Mouse (Mus musculus) neural tube, embryonic 14.5 days (tissue): ENCODE results near the gene Glis3. TPM values are rescaled to one million over a fixed set of nuclear protein-coding genes. Genes with fewer than 3 reads are reported as not detected.

Source experiments
- ATAC-seq: fragments of 200-750 bp; cut with Nextera tagmentation; 2 replicates; pipeline ENCODE4 v1.8.0; 2017; ENCODE audit warnings: low read depth, mild to moderate bottlenecking, moderate TSS enrichment, moderate library complexity
- H3K27ac ChIP-seq: fragments of 300-500 bp; sonication (generic); 2 replicates; pipeline ENCODE4 v1.5.1; 2014; ENCODE audit warnings: low read depth, mild to moderate bottlenecking, control low read depth, low read length, moderate library complexity, mixed read lengths
- H3K27me3 ChIP-seq: fragments of 300-500 bp; sonication (generic); 2 replicates; pipeline ENCODE4 v1.6.1; 2014; ENCODE audit warnings: low read length; ENCODE audit not compliant: control insufficient read depth, insufficient read depth
- H3K36me3 ChIP-seq: fragments of 300-500 bp; sonication (generic); 2 replicates; pipeline ENCODE4 v1.6.1; 2014; ENCODE audit warnings: low read length, mixed read lengths; ENCODE audit not compliant: control insufficient read depth, insufficient read depth
- H3K4me1 ChIP-seq: fragments of 300-500 bp; sonication (generic); 2 replicates; pipeline ENCODE4 v1.6.1; 2014; ENCODE audit warnings: low read length; ENCODE audit not compliant: control insufficient read depth, insufficient read depth
- H3K4me2 ChIP-seq: fragments of 300-500 bp; sonication (generic); 2 replicates; pipeline ENCODE4 v1.6.1; 2014; ENCODE audit warnings: mild to moderate bottlenecking, low read depth, low read length, control low read depth
- H3K4me3 ChIP-seq: fragments of 300-500 bp; sonication (generic); 2 replicates; pipeline ENCODE4 v1.5.1; 2014; ENCODE audit warnings: low read depth, low read length, control low read depth, mixed read lengths
- H3K9ac ChIP-seq: fragments of 300-500 bp; sonication (generic); replicated peaks from 2 replicates; pipeline ENCODE4 v1.6.1; 2014; ENCODE audit warnings: low read depth, mild to moderate bottlenecking, control low read depth, low read length, mixed read lengths
- H3K9me3 ChIP-seq: fragments of 300-500 bp; sonication (generic); 2 replicates; pipeline ENCODE4 v1.6.1; 2016; ENCODE audit warnings: low read length; ENCODE audit not compliant: control insufficient read depth
- WGBS: fragments of 180-500 bp; shearing (Covaris S2); extraction: QIAGEN DNeasy Blood & Tissue Kit; methylation state at CpG from one replicate; pipeline ENCODE4 v1.1.7; 2014; 5-methylcytosine and 5-hydroxymethylcytosine counted together
- polyA plus RNA-seq: library from polyadenylated mRNA; unstranded; fragments of >200 nt; fragmentation: Nextera tagmentation; extraction: Ambion mirVana; gene quantifications from 2 replicates; pipeline ENCODE4 v1.2.1, GENCODE M21; 2014

Glis3 gene
- polyA plus RNA-seq, 1 experiment from 2014 or later: 2.7 TPM

DNA sequence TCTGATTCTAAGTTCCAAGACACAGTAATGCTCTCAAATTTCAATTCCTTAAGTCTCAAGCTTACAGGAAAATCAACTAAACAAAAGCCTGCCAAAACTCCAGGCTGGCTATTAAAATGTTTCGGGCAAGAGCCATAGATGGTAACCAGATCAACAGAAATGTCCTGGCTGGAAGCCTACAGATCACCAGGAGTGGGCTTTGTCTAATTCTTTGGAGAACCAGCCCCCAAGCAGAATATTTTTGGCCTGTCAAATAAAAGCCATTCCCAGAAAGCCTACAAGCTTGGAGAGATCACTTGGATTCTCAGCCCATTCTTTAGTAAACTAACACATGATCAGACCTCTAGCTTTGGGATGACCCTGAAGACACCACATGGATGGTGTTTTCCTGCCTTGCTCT, 303.5 kb downstream of the Glis3 start:
- no peaks in the 10 kb centered on the region for H3K27me3 ChIP-seq
- ATAC-seq: no peak
- no peaks in the 10 kb centered on the region for H3K36me3 ChIP-seq
- 87% methylated on average over 1 of the region's 1 CpGs for WGBS
- H3K27ac ChIP-seq: no peak overlapping the region
- no peak overlapping the region for H3K9ac ChIP-seq
- no peaks in the 10 kb centered on the region for H3K4me1 ChIP-seq
- H3K4me2 ChIP-seq: no peak overlapping the region
- H3K4me3 ChIP-seq: no peak overlapping the region
- no peaks in the 10 kb centered on the region for H3K9me3 ChIP-seq

GRCm38 (mm10) chr19:28375746-28376145, 304.1 kb downstream of the Glis3 start:
- Histone ChIP-seq H3K27ac (no peak overlapping the region), H3K9me3 (no peaks in the 10 kb centered on the region), H3K4me2 (no peak overlapping the region), H3K4me3 (no peak overlapping the region), H3K36me3 (no peaks in the 10 kb centered on the region), H3K4me1 (no peaks in the 10 kb centered on the region), H3K9ac (no peak overlapping the region), H3K27me3 (no peaks in the 10 kb centered on the region)
- WGBS: 99% methylated on average over 2 of the region's 2 CpGs
- no peak for ATAC-seq

DNA sequence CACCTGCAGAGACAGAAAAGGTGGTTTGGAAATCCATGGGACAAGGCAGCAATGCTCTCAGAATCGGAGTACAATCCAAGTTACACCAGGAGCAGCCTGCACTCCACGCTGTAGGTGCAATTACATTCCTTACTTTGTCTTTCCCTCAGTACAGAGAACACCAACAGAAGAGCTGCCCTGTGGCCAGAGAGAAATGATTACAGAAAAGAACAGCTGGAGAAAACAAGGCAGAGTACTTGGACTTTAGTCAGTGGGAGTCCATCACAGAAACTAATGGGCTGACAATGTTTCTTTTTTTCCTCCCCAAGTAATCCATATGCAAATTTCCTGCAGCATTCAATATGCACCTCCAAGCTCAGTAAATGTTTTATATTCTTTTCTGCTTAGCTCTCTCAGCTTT, 305.4 kb downstream of the Glis3 start:
- H3K27ac ChIP-seq: no peak overlapping the region
- no peak for ATAC-seq
- H3K4me1 ChIP-seq: no peaks in the 10 kb centered on the region
- no peaks in the 10 kb centered on the region for H3K27me3 ChIP-seq
- H3K9ac ChIP-seq: no peak overlapping the region
- H3K4me3 ChIP-seq: no peak overlapping the region
- no peak overlapping the region for H3K4me2 ChIP-seq
- H3K9me3 ChIP-seq: no peaks in the 10 kb centered on the region
- H3K36me3 ChIP-seq: no peaks in the 10 kb centered on the region
- WGBS: 30% methylated on average over 2 of the region's 2 CpGs

DNA sequence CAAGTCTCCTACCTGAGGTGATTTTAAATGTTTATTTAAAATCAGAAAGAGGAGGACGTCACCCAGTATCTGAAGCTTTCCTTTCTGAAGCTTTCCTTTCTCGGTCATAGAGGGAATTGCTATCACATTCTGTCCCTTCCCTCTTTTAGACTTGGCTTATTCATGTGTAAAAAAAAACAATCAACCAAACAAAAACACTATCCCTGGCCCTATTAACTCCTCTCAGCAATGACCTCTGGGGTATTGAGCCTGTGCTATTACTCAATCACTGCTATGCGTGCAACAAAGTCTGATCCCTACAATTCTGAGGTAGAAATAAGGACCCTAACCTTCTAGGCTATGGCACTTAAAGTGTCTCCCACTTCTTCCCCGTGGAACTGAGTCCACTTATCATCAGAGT, 311.7 kb downstream of the Glis3 start:
- H3K27me3 ChIP-seq: no peaks in the 10 kb centered on the region
- H3K9ac ChIP-seq: no peak overlapping the region
- H3K4me2 ChIP-seq: no peak overlapping the region
- no peaks in the 10 kb centered on the region for H3K36me3 ChIP-seq
- H3K4me1 ChIP-seq: no peaks in the 10 kb centered on the region
- H3K9me3 ChIP-seq: no peaks in the 10 kb centered on the region
- H3K4me3 ChIP-seq: no peak overlapping the region
- no peak overlapping the region for H3K27ac ChIP-seq
- 63% methylated on average over 4 of the region's 4 CpGs for WGBS
- no peak for ATAC-seq

DNA sequence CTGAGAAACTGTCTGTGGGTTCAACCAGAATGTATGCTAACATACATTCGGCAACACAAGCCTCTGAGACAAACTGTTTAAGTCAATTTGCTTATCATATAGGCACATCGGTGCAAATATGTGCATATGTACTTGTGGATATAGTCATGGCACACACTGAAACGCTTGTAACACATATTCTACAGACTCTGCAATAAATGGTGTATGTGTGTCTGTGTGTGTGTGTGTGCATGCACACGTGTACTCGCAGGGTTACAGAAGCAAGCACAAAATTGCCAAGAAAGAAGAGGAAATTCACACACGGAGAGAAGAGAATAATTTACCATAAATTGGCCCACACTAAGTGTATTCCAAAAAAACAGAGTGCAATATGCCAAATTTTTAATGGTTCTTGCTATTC, 312.6 kb downstream of the Glis3 start:
- Histone ChIP-seq H3K27ac (no peak overlapping the region), H3K9ac (no peak overlapping the region), H3K36me3 (no peaks in the 10 kb centered on the region), H3K4me3 (no peak overlapping the region), H3K27me3 (no peaks in the 10 kb centered on the region), H3K9me3 (no peaks in the 10 kb centered on the region), H3K4me2 (no peak overlapping the region), H3K4me1 (no peaks in the 10 kb centered on the region)
- WGBS: 91% methylated on average over 6 of the region's 6 CpGs
- no peak for ATAC-seq

- H3K36me3 ChIP-seq: no peaks in the 10 kb centered on the region
- no peak overlapping the region for H3K4me2 ChIP-seq
- H3K27ac ChIP-seq: no peak overlapping the region
- H3K9ac ChIP-seq: no peak overlapping the region
- H3K27me3 ChIP-seq: no peaks in the 10 kb centered on the region
- H3K4me3 ChIP-seq: no peak overlapping the region
- H3K4me1 ChIP-seq: no peaks in the 10 kb centered on the region
- 74% methylated on average over 1 of the region's 1 CpGs for WGBS
- H3K9me3 ChIP-seq: no peaks in the 10 kb centered on the region
- no peak for ATAC-seq
These were observed 313.1 kb downstream of the Glis3 start for GRCm38 (mm10) chr19:28366766-28367165.

- Histone ChIP-seq H3K4me1 (no peaks in the 10 kb centered on the region), H3K36me3 (no peaks in the 10 kb centered on the region), H3K27ac (no peak overlapping the region), H3K27me3 (no peaks in the 10 kb centered on the region), H3K9me3 (no peaks in the 10 kb centered on the region), H3K4me2 (no peak overlapping the region), H3K4me3 (no peak overlapping the region), H3K9ac (no peak overlapping the region)
- ATAC-seq: peak; percentile 28; the same call in 1 of the 2 replicates
- 42% methylated on average over 7 of the region's 7 CpGs for WGBS
These were observed 314.0 kb downstream of the Glis3 start for GRCm38 (mm10) chr19:28365897-28366296.

- no peak for ATAC-seq
- Histone ChIP-seq H3K36me3 (no peaks in the 10 kb centered on the region), H3K27ac (no peak overlapping the region), H3K27me3 (no peaks in the 10 kb centered on the region), H3K4me2 (no peak overlapping the region), H3K9ac (no peak overlapping the region), H3K4me3 (no peak overlapping the region), H3K9me3 (no peaks in the 10 kb centered on the region), H3K4me1 (no peaks in the 10 kb centered on the region)
- 90% methylated on average over 4 of the region's 4 CpGs for WGBS
These were observed 319.0 kb downstream of the Glis3 start for GRCm38 (mm10) chr19:28360884-28361283.

GRCm38 (mm10) chr19:28357595-28357994, 322.3 kb downstream of the Glis3 start:
- no peaks in the 10 kb centered on the region for H3K36me3 ChIP-seq
- H3K9me3 ChIP-seq: no peaks in the 10 kb centered on the region
- no peak overlapping the region for H3K9ac ChIP-seq
- no peak overlapping the region for H3K4me2 ChIP-seq
- no peak overlapping the region for H3K27ac ChIP-seq
- ATAC-seq: no peak
- H3K4me1 ChIP-seq: no peaks in the 10 kb centered on the region
- no peak overlapping the region for H3K4me3 ChIP-seq
- 87% methylated on average over 9 of the region's 9 CpGs for WGBS
- H3K27me3 ChIP-seq: no peaks in the 10 kb centered on the region
